Mouse (Mus musculus) liver, postnatal 0 days (tissue): ENCODE data around the gene Thsd4.

Experiments
- CTCF ChIP-seq: sonication (generic); IDR thresholded peaks from 2 replicates; pipeline ENCODE4 v1.5.1; 2016; ENCODE audit warnings: antibody characterized with exemption, low read depth
- EP300 ChIP-seq: IDR thresholded peaks from 2 replicates; pipeline ENCODE4 v1.6.1; 2016; ENCODE audit warnings: antibody characterized with exemption, low read depth, mild to moderate bottlenecking

GRCm38 (mm10) chr9:60194905-60195304, 326.9 kb downstream of the Thsd4 start:
- no peak for TF ChIP-seq CTCF
- TF ChIP-seq EP300 = no peak
